In genomic region chr5:110344524-110344923, GRCm38 (mm10) we compare ENCODE assay signal across 24 mouse cellular contexts. TPM values are rescaled to one million over a fixed set of nuclear protein-coding genes. Genes with fewer than 3 reads are reported as not detected.
DNase-seq lines count a peak whose midpoint lies in the region; ATAC-seq lines count a peak whose summit lies in the region.
"Had no signal": no experiment of that assay in that cellular context is flagged by ENCODE, and none has a peak within 500 bp of the region (broad histone marks: within the 10 kb centered on the region; RNA-seq: fewer than 3 reads in every experiment).

Gene Lrcol1 (plus strand): TSS chr5:110344730.

- no peak for ATAC-seq in kidney, embryonic 15.5 days (replicated peaks; ENCODE audit: low FRiP score)
- ATAC-seq in limb, embryonic 13.5 days (ENCODE audit: low FRiP score, low read depth) = no peak
- ATAC-seq in erythroid progenitor cell, adult 5-6 weeks (replicated peaks; ENCODE audit: low FRiP score, poor library complexity, severe bottlenecking) = no peak
- ATAC-seq: forebrain, embryonic 15.5 days; inflammation-experienced regulatory T-cells, adult 6 months had no signal

- H3K27ac ChIP-seq in kidney, embryonic 15.5 days = no peak within 1 kb of the TSS
- H3K27ac ChIP-seq in limb, embryonic 13.5 days = no peak within 1 kb of the TSS
- H3K27ac ChIP-seq: forebrain, embryonic 15.5 days; hindbrain, embryonic 13.5 days; kidney, postnatal 0 days had no signal

- WGBS in kidney, embryonic 15.5 days = 41% methylated on average over 4 of the region's 4 CpGs
- 70% methylated on average over 4 of the region's 4 CpGs for WGBS in limb, embryonic 13.5 days

- no peak for DNase-seq in kidney, adult 11 months
- peak; percentile 31 for DNase-seq in R1 (ENCODE audit: low read depth, low spot score)
- peak; percentile 44 for DNase-seq in lung, postnatal 10 days
- no peak for DNase-seq in thymus, postnatal 4 days
- no peak for DNase-seq in spleen, adult 12 weeks (ENCODE audit: low spot score)
- DNase-seq: cerebellum, adult 2 months; heart, postnatal 14 days; layer of hippocampus, postnatal 36 days; liver; thymus, postnatal 14 days had no signal

- H3K9ac ChIP-seq in kidney, embryonic 15.5 days = no peak within 1 kb of the TSS
- no peak within 1 kb of the TSS for H3K9ac ChIP-seq in limb, embryonic 13.5 days

- H3K4me3 ChIP-seq in kidney, embryonic 15.5 days (replicated peaks) = no peak within 1 kb of the TSS
- H3K4me3 ChIP-seq in limb, embryonic 13.5 days = 0 out of 2 replicates have a peak within 1 kb of the TSS, but pooled peaks have one; percentile 49

- peaks cover 24% of the 10 kb centered on the region for H3K4me1 ChIP-seq in kidney, embryonic 15.5 days
- peaks cover 16% of the 10 kb centered on the region for H3K4me1 ChIP-seq in limb, embryonic 13.5 days

- H3K27me3 ChIP-seq in kidney, embryonic 15.5 days = peaks cover 36% of the 10 kb centered on the region
- peaks cover 45% of the 10 kb centered on the region for H3K27me3 ChIP-seq in limb, embryonic 13.5 days

- peak within 1 kb of the TSS; percentile 91 for H3K4me2 ChIP-seq in kidney, embryonic 15.5 days
- peak within 1 kb of the TSS; percentile 85; the same call in 1 of the 2 replicates for H3K4me2 ChIP-seq in limb, embryonic 13.5 days (replicated peaks)

- no peaks in the 10 kb centered on the region for H3K36me3 ChIP-seq in kidney, embryonic 15.5 days
- no peaks in the 10 kb centered on the region for H3K36me3 ChIP-seq in limb, embryonic 13.5 days
- H3K36me3 ChIP-seq: forebrain, embryonic 15.5 days; heart, embryonic 12.5 days; hindbrain, embryonic 13.5 days had no signal

- no peaks in the 10 kb centered on the region for H3K9me3 ChIP-seq in kidney, embryonic 15.5 days (replicated peaks)
- no peaks in the 10 kb centered on the region for H3K9me3 ChIP-seq in limb, embryonic 13.5 days
- H3K9me3 ChIP-seq: forebrain, embryonic 15.5 days; heart, embryonic 12.5 days; hindbrain, embryonic 13.5 days had no signal

RNA-seq across cellular contexts. Expression of gene Lrcol1, which starts in this region (rescaled TPM):
- polyA plus RNA-seq in kidney, embryonic 15.5 days (2015; fragmentation: Nextera tagmentation; extraction: Ambion mirVana) = not detected in 2 replicates
- not detected in 2 replicates for polyA plus RNA-seq in limb, embryonic 13.5 days (2015; fragmentation: Nextera tagmentation; extraction: Ambion mirVana)
- not detected in 2 replicates for total RNA-seq in erythroid progenitor cell, adult 5-6 weeks (2015; ENCODE audit: low replicate concordance)
- total RNA-seq in erythroid progenitor cell, adult 5-6 weeks (2017; ENCODE audit: low replicate concordance) = not detected in 2 replicates
- total RNA-seq: adrenal gland, adult 18-20 months; granulocyte monocyte progenitor cell, adult 5-6 weeks; heart, postnatal 14 days; layer of hippocampus, postnatal 36 days; left cerebral cortex, postnatal 14 days had no signal
- polyA plus RNA-seq: cerebellum, adult 2 months; forebrain, embryonic 15.5 days; heart, embryonic 12.5 days; hindbrain, embryonic 13.5 days; kidney, postnatal 0 days; liver, embryonic 16.5 days; neural tube, embryonic 14.5 days; stomach, embryonic 16.5 days had no signal

Comparison
In these comparisons a context has a peak if more than half of its experiments do, and no peak if none do; other contexts are left out.
1. DNase-seq: peak in R1 (single experiment) and lung, postnatal 10 days (single experiment); none in kidney, adult 11 months (single experiment), thymus, postnatal 4 days (single experiment) and spleen, adult 12 weeks (single experiment).